Mouse (Mus musculus): ENCODE measurements around the gene Lin52. TPM values are rescaled to one million over a fixed set of nuclear protein-coding genes. Genes with fewer than 3 reads are reported as not detected.

The Lin52 gene
- polyA plus RNA-seq, 1 experiment = 13.7 TPM

GRCm38 (mm10) chr12:84501278-84501677 lies 50.1 kb downstream of the Lin52 start:
- no peak overlapping the region for H3K4me3 ChIP-seq (ENCODE audit: insufficient read depth, low read length)
- TF ChIP-seq POLR2A (IDR thresholded peaks at IDR 0.05; ENCODE audit: borderline replicate concordance, low read depth, low read length) (no peak), CTCF (IDR thresholded peaks at IDR 0.05; ENCODE audit: low read depth, low read length) (no peak)
- no peaks in the 10 kb centered on the region for H3K4me1 ChIP-seq (ENCODE audit: control insufficient read depth, insufficient read depth, low read length)
- no peak overlapping the region for H3K27ac ChIP-seq (ENCODE audit: insufficient read depth, low read depth, low read length)

GRCm38 (mm10) chr12:84506856-84507255 lies 55.6 kb downstream of the Lin52 start:
- no peak for TF ChIP-seq CTCF (IDR thresholded peaks at IDR 0.05; ENCODE audit: low read depth, low read length)
- TF ChIP-seq POLR2A (IDR thresholded peaks at IDR 0.05; ENCODE audit: borderline replicate concordance, low read depth, low read length) = no peak
- Histone ChIP-seq H3K4me3 (ENCODE audit: insufficient read depth, low read length) (no peak overlapping the region), H3K4me1 (ENCODE audit: control insufficient read depth, insufficient read depth, low read length) (no peaks in the 10 kb centered on the region), H3K27ac (ENCODE audit: insufficient read depth, low read depth, low read length) (no peak overlapping the region)

- H3K4me3 ChIP-seq (ENCODE audit: insufficient read depth, low read length) = no peak overlapping the region
- peaks cover 7% of the 10 kb centered on the region for H3K4me1 ChIP-seq (ENCODE audit: control insufficient read depth, insufficient read depth, low read length)
- no peak overlapping the region for H3K27ac ChIP-seq (ENCODE audit: insufficient read depth, low read depth, low read length)
- TF ChIP-seq CTCF (IDR thresholded peaks at IDR 0.05; ENCODE audit: low read depth, low read length) (no peak), POLR2A (IDR thresholded peaks at IDR 0.05; ENCODE audit: borderline replicate concordance, low read depth, low read length) (no peak)
Observed at GRCm38 (mm10) chr12:84512016-84512415, 60.8 kb downstream of the Lin52 start.

- H3K4me3 ChIP-seq (ENCODE audit: insufficient read depth, low read length) = no peak overlapping the region
- peak overlapping the region; percentile 28 for H3K27ac ChIP-seq (ENCODE audit: insufficient read depth, low read depth, low read length)
- no peak for TF ChIP-seq CTCF (IDR thresholded peaks at IDR 0.05; ENCODE audit: low read depth, low read length)
- TF ChIP-seq POLR2A (IDR thresholded peaks at IDR 0.05; ENCODE audit: borderline replicate concordance, low read depth, low read length) = no peak
- H3K4me1 ChIP-seq (ENCODE audit: control insufficient read depth, insufficient read depth, low read length) = peaks cover 7% of the 10 kb centered on the region
Observed at GRCm38 (mm10) chr12:84515486-84515885, 64.3 kb downstream of the Lin52 start.

- Histone ChIP-seq H3K27ac (ENCODE audit: insufficient read depth, low read depth, low read length) (no peak overlapping the region), H3K4me3 (ENCODE audit: insufficient read depth, low read length) (no peak overlapping the region), H3K4me1 (ENCODE audit: control insufficient read depth, insufficient read depth, low read length) (peaks cover 7% of the 10 kb centered on the region)
- TF ChIP-seq POLR2A (IDR thresholded peaks at IDR 0.05; ENCODE audit: borderline replicate concordance, low read depth, low read length) (no peak), CTCF (IDR thresholded peaks at IDR 0.05; ENCODE audit: low read depth, low read length) (no peak)
Observed at GRCm38 (mm10) chr12:84516642-84517041, 65.4 kb downstream of the Lin52 start.

- TF ChIP-seq CTCF (IDR thresholded peaks at IDR 0.05; ENCODE audit: low read depth, low read length) (no peak), POLR2A (IDR thresholded peaks at IDR 0.05; ENCODE audit: borderline replicate concordance, low read depth, low read length) (no peak)
- Histone ChIP-seq H3K4me3 (ENCODE audit: insufficient read depth, low read length) (no peak overlapping the region), H3K27ac (ENCODE audit: insufficient read depth, low read depth, low read length) (no peak overlapping the region), H3K4me1 (ENCODE audit: control insufficient read depth, insufficient read depth, low read length) (peaks cover 5% of the 10 kb centered on the region)
Observed at GRCm38 (mm10) chr12:84518018-84518417, 66.8 kb downstream of the Lin52 start.

GRCm38 (mm10) chr12:84523728-84524127 lies 72.5 kb downstream of the Lin52 start:
- Histone ChIP-seq H3K27ac (ENCODE audit: insufficient read depth, low read depth, low read length) (no peak overlapping the region), H3K4me1 (ENCODE audit: control insufficient read depth, insufficient read depth, low read length) (peaks cover 4% of the 10 kb centered on the region; the same call in 1 of the 2 replicates), H3K4me3 (ENCODE audit: insufficient read depth, low read length) (no peak overlapping the region)
- no peak for TF ChIP-seq POLR2A (IDR thresholded peaks at IDR 0.05; ENCODE audit: borderline replicate concordance, low read depth, low read length)
- no peak for TF ChIP-seq CTCF (IDR thresholded peaks at IDR 0.05; ENCODE audit: low read depth, low read length)

- Histone ChIP-seq H3K4me1 (ENCODE audit: control insufficient read depth, insufficient read depth, low read length) (peaks cover 4% of the 10 kb centered on the region; the same call in 1 of the 2 replicates), H3K27ac (ENCODE audit: insufficient read depth, low read depth, low read length) (no peak overlapping the region), H3K4me3 (ENCODE audit: insufficient read depth, low read length) (no peak overlapping the region)
- TF ChIP-seq POLR2A (IDR thresholded peaks at IDR 0.05; ENCODE audit: borderline replicate concordance, low read depth, low read length) = no peak
- no peak for TF ChIP-seq CTCF (IDR thresholded peaks at IDR 0.05; ENCODE audit: low read depth, low read length)
Observed at GRCm38 (mm10) chr12:84524147-84525050, 73.2 kb downstream of the Lin52 start.

- no peak overlapping the region for H3K4me3 ChIP-seq (ENCODE audit: insufficient read depth, low read length)
- peaks cover 4% of the 10 kb centered on the region; the same call in 1 of the 2 replicates for H3K4me1 ChIP-seq (ENCODE audit: control insufficient read depth, insufficient read depth, low read length)
- H3K27ac ChIP-seq (ENCODE audit: insufficient read depth, low read depth, low read length) = no peak overlapping the region
- no peak for TF ChIP-seq CTCF (IDR thresholded peaks at IDR 0.05; ENCODE audit: low read depth, low read length)
- no peak for TF ChIP-seq POLR2A (IDR thresholded peaks at IDR 0.05; ENCODE audit: borderline replicate concordance, low read depth, low read length)
Observed at GRCm38 (mm10) chr12:84525422-84525821, 74.2 kb downstream of the Lin52 start.

- H3K27ac ChIP-seq (ENCODE audit: insufficient read depth, low read depth, low read length) = no peak overlapping the region
- no peak overlapping the region for H3K4me3 ChIP-seq (ENCODE audit: insufficient read depth, low read length)
- TF ChIP-seq CTCF (IDR thresholded peaks at IDR 0.05; ENCODE audit: low read depth, low read length) = no peak
- TF ChIP-seq POLR2A (IDR thresholded peaks at IDR 0.05; ENCODE audit: borderline replicate concordance, low read depth, low read length) = no peak
- peaks cover 30% of the 10 kb centered on the region for H3K4me1 ChIP-seq (ENCODE audit: control insufficient read depth, insufficient read depth, low read length)
Observed at GRCm38 (mm10) chr12:84530426-84530825, 79.2 kb downstream of the Lin52 start.

Data from bone marrow macrophage, adult 2 months (primary cell).